Mouse (Mus musculus) forebrain, embryonic 14.5 days (tissue): ENCODE data around the gene Gpc6. TPM values are rescaled to one million over a fixed set of nuclear protein-coding genes. Genes with fewer than 3 reads are reported as not detected.

Source experiments
- ATAC-seq: fragments of 200-750 bp; cut with Nextera tagmentation; 2 replicates; pipeline ENCODE4 v1.8.0; 2017; ENCODE audit warnings: mild to moderate bottlenecking, moderate library complexity
- DNase-seq: peaks from one replicate; pipeline ENCODE4 v3.0.0-alpha.2; 2015; ENCODE audit warnings: low spot score
- H3K27ac ChIP-seq: fragments of 300-500 bp; sonication (generic); 2 replicates; pipeline ENCODE4 v1.5.1; 2014; ENCODE audit warnings: low read depth, mild to moderate bottlenecking, control low read depth, low read length, moderate library complexity
- H3K27me3 ChIP-seq: fragments of 300-500 bp; sonication (generic); replicated peaks from 2 replicates; pipeline ENCODE4 v1.6.1; 2014; ENCODE audit warnings: low read length, control low read depth, mixed read lengths; ENCODE audit not compliant: control insufficient read depth, insufficient read depth
- H3K36me3 ChIP-seq: fragments of 300-500 bp; sonication (generic); 2 replicates; pipeline ENCODE4 v1.6.1; 2014; ENCODE audit warnings: low read length, control low read depth; ENCODE audit not compliant: control insufficient read depth, insufficient read depth
- H3K4me1 ChIP-seq: fragments of 300-500 bp; sonication (generic); 2 replicates; pipeline ENCODE4 v1.6.1; 2014; ENCODE audit warnings: antibody characterized with exemption, low read length, control low read depth; ENCODE audit not compliant: control insufficient read depth, insufficient read depth
- H3K4me2 ChIP-seq: fragments of 300-500 bp; sonication (generic); 2 replicates; pipeline ENCODE4 v1.6.1; 2014; ENCODE audit warnings: mild to moderate bottlenecking, control low read depth, low read length
- H3K4me3 ChIP-seq: fragments of 300-500 bp; sonication (generic); 2 replicates; pipeline ENCODE4 v1.5.1; 2014; ENCODE audit warnings: low read depth, low read length, control low read depth
- H3K9ac ChIP-seq: fragments of 300-500 bp; sonication (generic); 2 replicates; pipeline ENCODE4 v1.6.1; 2014; ENCODE audit warnings: mild to moderate bottlenecking, low read length, control low read depth, moderate library complexity
- H3K9me3 ChIP-seq: fragments of 300-500 bp; sonication (generic); replicated peaks from 2 replicates; pipeline ENCODE4 v1.6.1; 2016; ENCODE audit warnings: low read length, control low read depth, mixed read lengths; ENCODE audit not compliant: control insufficient read depth
- WGBS: fragments of 180-500 bp; shearing (Covaris S2); extraction: QIAGEN DNeasy Blood & Tissue Kit; methylation state at CpG from one replicate; pipeline ENCODE4 v1.1.7; 2014; 5-methylcytosine and 5-hydroxymethylcytosine counted together
- polyA plus RNA-seq: library from polyadenylated mRNA; unstranded; fragments of >200 nt; fragmentation: Nextera tagmentation; extraction: Ambion mirVana; gene quantifications from 2 replicates; pipeline ENCODE4 v1.2.1, GENCODE M21; 2014

Gene Gpc6
- polyA plus RNA-seq, 1 experiment from 2014 or later: 9.0 TPM

DNA sequence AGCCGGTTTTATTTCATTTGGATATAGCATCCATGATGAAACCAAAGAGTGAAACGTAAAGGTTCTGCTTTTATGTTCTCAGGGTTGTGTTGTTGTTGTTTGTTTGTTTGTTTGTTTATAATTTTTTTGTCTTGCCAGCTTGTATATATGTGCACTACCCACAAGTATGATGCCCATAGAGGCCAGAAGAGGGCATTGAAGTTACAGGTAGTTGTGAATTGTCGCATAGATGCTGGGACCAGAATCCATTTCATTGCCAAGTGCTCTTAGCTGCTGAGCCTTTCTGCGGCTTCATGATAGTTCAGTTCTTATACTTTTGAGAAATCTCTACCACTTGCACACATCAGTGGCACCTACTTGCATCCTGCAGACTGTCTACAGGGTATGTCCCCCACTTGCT, 758.0 kb downstream of the Gpc6 start:
- no peak for ATAC-seq
- WGBS: 95% methylated on average over 4 of the region's 4 CpGs
- no peaks in the 10 kb centered on the region for H3K9me3 ChIP-seq

DNA sequence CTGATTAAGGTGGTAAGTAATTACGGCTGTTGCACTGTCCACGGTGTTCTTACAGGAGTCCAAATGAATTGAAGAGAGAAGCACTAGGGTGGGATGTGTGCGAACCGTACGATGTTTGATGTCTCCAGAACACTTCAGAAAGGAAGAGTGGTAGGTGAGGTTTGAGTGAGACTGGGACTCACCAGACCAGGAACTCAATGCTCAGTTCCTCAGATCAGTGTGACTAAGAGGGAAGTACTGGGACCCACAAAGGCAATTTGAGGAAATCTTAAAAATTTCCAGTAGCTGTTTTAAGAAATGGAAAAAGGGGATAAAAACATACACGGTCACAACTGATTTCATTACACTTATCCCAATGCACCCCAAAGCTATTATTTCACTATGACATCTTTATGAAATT, 764.7 kb downstream of the Gpc6 start:
- 97% methylated on average over 6 of the region's 6 CpGs for WGBS

More for the DNA sequence above, 758.0 kb downstream of the Gpc6 start:
- H3K4me3 ChIP-seq: no peak overlapping the region
- H3K27ac ChIP-seq: no peak overlapping the region
- peaks cover 15% of the 10 kb centered on the region; the same call in 1 of the 2 replicates for H3K4me1 ChIP-seq
- H3K27me3 ChIP-seq: no peaks in the 10 kb centered on the region
- DNase-seq: no peak
- no peak overlapping the region for H3K9ac ChIP-seq
- H3K4me2 ChIP-seq: no peak overlapping the region
- no peaks in the 10 kb centered on the region for H3K36me3 ChIP-seq

DNA sequence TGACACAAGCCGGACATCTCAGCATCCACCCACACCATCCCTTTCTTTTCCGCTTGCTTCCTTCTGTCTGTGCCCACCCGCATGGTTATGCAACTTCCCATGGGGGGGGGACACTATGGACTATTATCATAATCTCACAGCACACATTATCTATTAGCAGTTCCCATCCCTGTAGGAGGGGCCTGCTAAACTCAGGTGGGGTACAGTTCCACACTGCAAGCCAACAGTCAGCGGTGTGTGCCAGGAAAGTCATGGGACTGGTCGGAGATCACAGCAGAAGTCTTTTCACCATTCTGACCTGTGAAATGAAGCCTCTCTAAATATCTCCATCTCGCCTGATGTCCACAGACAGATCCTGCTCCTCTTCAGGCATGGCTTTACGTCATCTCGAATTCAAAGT, 770.5 kb downstream of the Gpc6 start:
- Histone ChIP-seq H3K9me3 (no peaks in the 10 kb centered on the region), H3K36me3 (no peaks in the 10 kb centered on the region), H3K9ac (no peak overlapping the region), H3K4me1 (no peaks in the 10 kb centered on the region; the same call in 1 of the 2 replicates), H3K4me2 (no peak overlapping the region), H3K27ac (no peak overlapping the region), H3K27me3 (no peaks in the 10 kb centered on the region), H3K4me3 (no peak overlapping the region)
- 81% methylated on average over 8 of the region's 8 CpGs for WGBS
- ATAC-seq (no peak), DNase-seq (no peak)

More for the DNA sequence above, 764.7 kb downstream of the Gpc6 start:
- Histone ChIP-seq H3K27ac (no peak overlapping the region), H3K27me3 (no peaks in the 10 kb centered on the region), H3K9ac (no peak overlapping the region), H3K4me1 (no peaks in the 10 kb centered on the region), H3K4me2 (no peak overlapping the region), H3K9me3 (no peaks in the 10 kb centered on the region), H3K4me3 (no peak overlapping the region), H3K36me3 (no peaks in the 10 kb centered on the region)
- DNase-seq (no peak), ATAC-seq (no peak)

DNA sequence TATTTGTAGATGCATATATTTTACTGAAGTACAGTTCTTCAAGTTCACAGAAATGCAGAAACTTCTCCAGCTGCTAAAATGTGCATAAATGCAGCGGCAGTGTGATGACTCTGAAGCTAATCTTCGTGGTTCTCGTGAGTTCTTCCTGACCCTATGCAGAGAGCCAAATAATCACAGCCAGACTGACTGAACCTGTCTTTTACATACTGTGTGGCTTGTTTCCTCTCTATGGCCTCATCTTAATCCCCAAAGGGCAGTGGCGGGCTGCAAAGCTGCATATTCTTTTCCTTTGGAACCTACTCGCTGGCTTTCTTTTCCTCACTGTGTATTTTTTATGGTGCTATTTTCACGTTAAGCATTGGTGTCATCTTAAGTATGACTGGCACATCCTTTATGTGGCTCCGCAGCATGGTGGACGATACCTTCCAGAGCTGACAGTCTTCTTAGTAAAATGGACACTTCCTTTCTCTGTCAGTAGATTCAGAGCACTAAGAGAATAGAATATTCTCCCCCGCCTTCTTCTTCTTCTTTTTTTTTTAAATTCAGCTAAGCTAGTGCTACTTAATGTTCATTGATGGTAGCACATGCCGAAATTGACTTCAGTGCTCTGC, 775.7 kb downstream of the Gpc6 start:
- no peak overlapping the region for H3K4me2 ChIP-seq
- H3K27me3 ChIP-seq: no peaks in the 10 kb centered on the region
- H3K4me3 ChIP-seq: no peak overlapping the region
- no peaks in the 10 kb centered on the region for H3K9me3 ChIP-seq
- no peaks in the 10 kb centered on the region for H3K36me3 ChIP-seq
- no peak for ATAC-seq
- H3K4me1 ChIP-seq: no peaks in the 10 kb centered on the region; the same call in 1 of the 2 replicates
- no peak for DNase-seq
- no peak overlapping the region for H3K27ac ChIP-seq
- 70% methylated on average over 10 of the region's 10 CpGs for WGBS
- no peak overlapping the region for H3K9ac ChIP-seq

DNA sequence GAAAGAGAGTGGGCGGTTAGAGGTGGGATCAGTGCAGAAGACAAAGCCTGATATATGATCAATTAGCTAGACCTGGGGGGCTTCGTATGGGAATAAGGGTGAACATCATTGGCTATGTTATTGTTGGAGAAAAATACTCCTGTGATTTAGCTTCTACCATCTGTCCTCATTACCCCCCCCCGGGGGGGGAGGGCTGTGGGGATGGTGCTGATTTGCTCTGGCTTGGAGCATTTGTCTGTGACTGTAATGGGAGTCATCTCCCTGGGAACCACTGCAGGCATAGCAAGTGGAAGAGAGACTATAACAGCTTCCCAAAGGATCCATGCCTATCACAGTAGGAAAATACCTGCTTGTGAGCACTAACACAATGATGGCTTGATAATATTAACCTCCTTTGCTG, 783.7 kb downstream of the Gpc6 start:
- no peaks in the 10 kb centered on the region for H3K9me3 ChIP-seq
- no peak overlapping the region for H3K4me2 ChIP-seq
- no peaks in the 10 kb centered on the region for H3K27me3 ChIP-seq
- WGBS: 90% methylated on average over 3 of the region's 3 CpGs
- H3K4me3 ChIP-seq: no peak overlapping the region
- DNase-seq (no peak), ATAC-seq (no peak)
- no peaks in the 10 kb centered on the region for H3K36me3 ChIP-seq
- no peaks in the 10 kb centered on the region; the same call in 1 of the 2 replicates for H3K4me1 ChIP-seq
- H3K9ac ChIP-seq: no peak overlapping the region
- no peak overlapping the region for H3K27ac ChIP-seq

DNA sequence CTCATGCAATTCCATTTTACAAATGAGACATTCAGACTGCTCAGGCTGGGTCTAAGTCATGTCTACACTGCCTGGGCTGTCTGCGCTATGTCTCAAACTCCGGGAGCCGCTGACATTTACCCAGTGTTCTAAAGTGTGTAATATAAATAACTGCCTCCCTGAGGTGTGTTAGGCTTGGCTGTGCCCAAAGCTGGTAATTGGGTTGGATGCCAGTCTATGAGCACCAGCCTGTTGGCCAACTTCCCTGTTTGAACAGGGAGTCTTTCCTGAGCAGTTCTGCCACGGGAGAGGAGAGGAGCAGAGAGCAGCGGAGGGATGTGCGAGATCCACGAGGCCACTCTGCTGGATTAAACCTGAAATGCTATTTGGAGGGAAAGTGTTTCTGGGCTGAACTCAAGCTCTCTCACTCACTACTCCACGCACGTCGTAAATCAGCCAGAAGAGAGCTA, 785.4 kb downstream of the Gpc6 start:
- no peak overlapping the region for H3K9ac ChIP-seq
- H3K27me3 ChIP-seq: no peaks in the 10 kb centered on the region
- no peaks in the 10 kb centered on the region; the same call in 1 of the 2 replicates for H3K4me1 ChIP-seq
- 84% methylated on average over 10 of the region's 10 CpGs for WGBS
- no peak overlapping the region for H3K4me2 ChIP-seq
- no peak overlapping the region for H3K4me3 ChIP-seq
- no peaks in the 10 kb centered on the region for H3K9me3 ChIP-seq
- ATAC-seq (peak; percentile 45; the same call in 1 of the 2 replicates), DNase-seq (peak; percentile 53)
- no peaks in the 10 kb centered on the region for H3K36me3 ChIP-seq
- no peak overlapping the region for H3K27ac ChIP-seq

DNA sequence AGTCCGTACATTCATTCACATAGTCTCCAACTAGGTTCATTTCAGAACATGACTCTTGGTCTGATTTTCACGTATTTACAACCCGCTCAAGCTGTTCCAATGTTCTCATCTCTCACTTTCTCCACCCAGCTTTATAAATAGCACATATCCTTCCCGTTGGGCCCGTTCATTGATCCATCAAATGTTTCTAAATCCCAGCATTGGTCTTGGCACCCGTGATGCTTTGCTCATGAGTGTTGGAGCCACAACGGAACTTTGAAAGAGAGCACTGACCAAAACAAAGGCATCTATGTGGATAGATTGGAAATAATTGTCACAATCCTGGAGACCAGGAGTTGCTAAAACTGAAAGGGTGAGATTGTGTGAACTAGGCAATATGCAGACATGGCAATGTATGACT, 787.2 kb downstream of the Gpc6 start:
- Histone ChIP-seq H3K4me3 (no peak overlapping the region), H3K27ac (no peak overlapping the region), H3K4me1 (no peaks in the 10 kb centered on the region), H3K36me3 (no peaks in the 10 kb centered on the region), H3K9ac (no peak overlapping the region), H3K9me3 (no peaks in the 10 kb centered on the region), H3K4me2 (no peak overlapping the region), H3K27me3 (no peaks in the 10 kb centered on the region)
- 89% methylated on average over 7 of the region's 7 CpGs for WGBS
- DNase-seq (no peak), ATAC-seq (no peak)

DNA sequence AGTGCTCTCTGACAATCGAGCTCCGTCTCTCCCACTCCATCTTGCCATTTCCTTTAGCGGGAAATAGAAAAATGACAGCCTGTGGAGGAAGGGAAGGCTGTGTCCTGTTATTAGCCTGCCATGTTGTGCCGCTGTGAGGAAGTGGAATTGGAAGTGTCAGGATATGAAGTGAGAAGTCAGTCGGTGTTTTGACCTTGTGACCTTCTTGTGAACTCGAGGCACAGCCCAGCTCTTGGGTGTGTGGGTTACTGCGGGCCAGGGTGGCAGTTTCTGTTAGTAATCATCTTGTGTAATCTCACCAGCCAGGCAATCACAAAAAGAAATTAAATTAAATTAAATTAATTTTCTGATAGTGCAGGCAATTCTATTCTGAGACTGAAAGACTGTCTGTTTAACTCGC, 789.0 kb downstream of the Gpc6 start:
- DNase-seq (no peak), ATAC-seq (no peak)
- H3K36me3 ChIP-seq: no peaks in the 10 kb centered on the region
- H3K4me2 ChIP-seq: no peak overlapping the region
- no peaks in the 10 kb centered on the region for H3K27me3 ChIP-seq
- H3K9ac ChIP-seq: no peak overlapping the region
- 84% methylated on average over 8 of the region's 8 CpGs for WGBS
- no peaks in the 10 kb centered on the region for H3K9me3 ChIP-seq
- H3K4me3 ChIP-seq: no peak overlapping the region
- no peaks in the 10 kb centered on the region for H3K4me1 ChIP-seq
- H3K27ac ChIP-seq: no peak overlapping the region

DNA sequence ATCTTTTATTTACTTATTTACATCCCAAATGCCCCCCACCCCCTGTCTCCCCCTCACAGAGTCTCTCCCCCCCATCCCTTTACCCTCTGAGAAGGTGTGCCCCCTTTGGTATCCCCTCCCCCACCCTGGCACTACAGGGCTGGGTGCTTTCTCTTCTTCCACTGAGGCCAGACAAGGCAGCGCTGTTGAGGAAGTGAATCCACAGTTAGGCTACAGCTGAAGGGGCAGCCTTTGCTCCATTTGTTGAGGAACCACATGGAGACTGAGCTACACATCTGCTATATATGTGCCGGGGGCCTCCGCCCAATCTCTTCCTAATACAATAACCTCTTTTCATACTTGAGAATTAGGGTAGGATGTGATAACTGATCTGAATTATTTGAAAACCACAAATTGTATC, 791.2 kb downstream of the Gpc6 start:
- DNase-seq (no peak), ATAC-seq (no peak)
- no peaks in the 10 kb centered on the region for H3K4me1 ChIP-seq
- no peak overlapping the region for H3K4me2 ChIP-seq
- no peak overlapping the region for H3K27ac ChIP-seq
- WGBS: 96% methylated on average over 3 of the region's 3 CpGs
- H3K9ac ChIP-seq: no peak overlapping the region
- H3K27me3 ChIP-seq: no peaks in the 10 kb centered on the region
- H3K4me3 ChIP-seq: no peak overlapping the region
- H3K36me3 ChIP-seq: no peaks in the 10 kb centered on the region
- no peaks in the 10 kb centered on the region for H3K9me3 ChIP-seq
